Mouse (Mus musculus): Measurements from ENCODE around the gene Ccdc89. TPM values are rescaled to one million over a fixed set of nuclear protein-coding genes. Genes with fewer than 3 reads are reported as not detected.
A peak's percentile ranks its signal among the peaks of the same experiment; 100 is the strongest.

The Ccdc89 gene
- 0.22 and 0.24 TPM in 2 replicates for polyA plus RNA-seq (2015; fragmentation: Nextera tagmentation; extraction: Ambion mirVana)

- peak; percentile 41 for DNase-seq (ENCODE audit: low spot score)
Observed at GRCm38 (mm10) chr7:90426020-90427001, at the start of gene Ccdc89. Gene Ccdc89, plus strand, starts transcription at chr7:90426577.

- DNase-seq (ENCODE audit: low spot score), result no peak
Observed at GRCm38 (mm10) chr7:90384411-90384810, 42.0 kb upstream of the Ccdc89 start.

GRCm38 (mm10) chr7:90386885-90387459, 39.4 kb upstream of the Ccdc89 start:
- no peak for DNase-seq (ENCODE audit: low spot score)

- no peak for DNase-seq (ENCODE audit: low spot score)
Observed at GRCm38 (mm10) chr7:90389765-90390164, 36.6 kb upstream of the Ccdc89 start.

GRCm38 (mm10) chr7:90395073-90395472, 31.3 kb upstream of the Ccdc89 start:
- DNase-seq (ENCODE audit: low spot score), result no peak

GRCm38 (mm10) chr7:90395928-90396327, 30.4 kb upstream of the Ccdc89 start:
- DNase-seq (ENCODE audit: low spot score), result no peak

GRCm38 (mm10) chr7:90409934-90410333, 16.4 kb upstream of the Ccdc89 start:
- peak; percentile 78 for DNase-seq (ENCODE audit: low spot score)

- no peak for DNase-seq (ENCODE audit: low spot score)
Observed at GRCm38 (mm10) chr7:90427006-90427405, 629 bp downstream of the Ccdc89 start.

GRCm38 (mm10) chr7:90432221-90432620, 5.8 kb downstream of the Ccdc89 start:
- no peak for DNase-seq (ENCODE audit: low spot score)

GRCm38 (mm10) chr7:90440044-90440443, 13.7 kb downstream of the Ccdc89 start:
- no peak for DNase-seq (ENCODE audit: low spot score)

- DNase-seq (ENCODE audit: low spot score), result no peak
Observed at GRCm38 (mm10) chr7:90442070-90442469, 15.7 kb downstream of the Ccdc89 start.

GRCm38 (mm10) chr7:90442518-90443080, 16.2 kb downstream of the Ccdc89 start, which contains the start of gene Crebzf:
Gene Crebzf, plus strand, starts transcription at chr7:90442729.
- DNase-seq (ENCODE audit: low spot score), result peak; percentile 97

GRCm38 (mm10) chr7:90443101-90444091, 17.0 kb downstream of the Ccdc89 start:
- DNase-seq (ENCODE audit: low spot score), result peak; percentile 56

GRCm38 (mm10) chr7:90444206-90444605, 17.8 kb downstream of the Ccdc89 start:
- peak; percentile 26 for DNase-seq (ENCODE audit: low spot score)

GRCm38 (mm10) chr7:90456149-90456844, 29.9 kb downstream of the Ccdc89 start:
- no peak for DNase-seq (ENCODE audit: low spot score)

GRCm38 (mm10) chr7:90456845-90457468, 30.6 kb downstream of the Ccdc89 start, which contains the start of gene Tmem126a:
Gene Tmem126a, minus strand, starts transcription at chr7:90457229.
- DNase-seq (ENCODE audit: low spot score), result peak; percentile 73

GRCm38 (mm10) chr7:90457517-90457916, 31.1 kb downstream of the Ccdc89 start:
- no peak for DNase-seq (ENCODE audit: low spot score)

- no peak for DNase-seq (ENCODE audit: low spot score)
Observed at GRCm38 (mm10) chr7:90460330-90460729, 34.0 kb downstream of the Ccdc89 start.

- DNase-seq (ENCODE audit: low spot score), result peak; percentile 59
Observed at GRCm38 (mm10) chr7:90460930-90461329, 34.6 kb downstream of the Ccdc89 start.
